Mouse (Mus musculus) midbrain, embryonic 12.5 days (tissue): ENCODE results near the gene Spop. TPM values are rescaled to one million over a fixed set of nuclear protein-coding genes. Genes with fewer than 3 reads are reported as not detected.

Experiments
- ATAC-seq: fragments of 200-750 bp; cut with Nextera tagmentation; 2 replicates; pipeline ENCODE4 v1.8.0; 2017; ENCODE audit warnings: low read depth, moderate TSS enrichment, moderate library complexity; ENCODE audit not compliant: low FRiP score
- H3K27ac ChIP-seq: fragments of 300-500 bp; sonication (generic); replicated peaks from 2 replicates; pipeline ENCODE4 v1.5.1; 2016; ENCODE audit warnings: mild to moderate bottlenecking
- H3K27me3 ChIP-seq: fragments of 300-500 bp; sonication (generic); 2 replicates; pipeline ENCODE4 v1.6.1; 2016; ENCODE audit warnings: mild to moderate bottlenecking
- H3K36me3 ChIP-seq: fragments of 300-500 bp; sonication (generic); 2 replicates; pipeline ENCODE4 v1.6.1; 2016
- H3K4me1 ChIP-seq: fragments of 300-500 bp; sonication (generic); 2 replicates; pipeline ENCODE4 v1.6.1; 2016
- H3K4me2 ChIP-seq: fragments of 300-500 bp; sonication (generic); replicated peaks from 2 replicates; pipeline ENCODE4 v1.6.1; 2016; ENCODE audit warnings: mild to moderate bottlenecking, moderate library complexity
- H3K4me3 ChIP-seq: fragments of 300-500 bp; sonication (generic); 2 replicates; pipeline ENCODE4 v1.5.1; 2016; ENCODE audit warnings: mild to moderate bottlenecking
- H3K9ac ChIP-seq: fragments of 300-500 bp; sonication (generic); replicated peaks from 2 replicates; pipeline ENCODE4 v1.6.1; 2016; ENCODE audit warnings: mild to moderate bottlenecking, moderate library complexity
- H3K9me3 ChIP-seq: fragments of 300-500 bp; sonication (generic); 2 replicates; pipeline ENCODE4 v1.6.1; 2016; ENCODE audit warnings: mild to moderate bottlenecking
- WGBS: fragments of 180-500 bp; shearing (Covaris S2); methylation state at CpG from one replicate; pipeline ENCODE4 v1.1.7; 2016; 5-methylcytosine and 5-hydroxymethylcytosine counted together
- polyA plus RNA-seq: library from polyadenylated mRNA; unstranded; fragments of >200 nt; fragmentation: Nextera tagmentation; extraction: Ambion mirVana; gene quantifications from 2 replicates; pipeline ENCODE4 v1.2.1, GENCODE M21; 2016

Gene Spop
- polyA plus RNA-seq, 1 experiment from 2014 or later = 200 TPM

DNA sequence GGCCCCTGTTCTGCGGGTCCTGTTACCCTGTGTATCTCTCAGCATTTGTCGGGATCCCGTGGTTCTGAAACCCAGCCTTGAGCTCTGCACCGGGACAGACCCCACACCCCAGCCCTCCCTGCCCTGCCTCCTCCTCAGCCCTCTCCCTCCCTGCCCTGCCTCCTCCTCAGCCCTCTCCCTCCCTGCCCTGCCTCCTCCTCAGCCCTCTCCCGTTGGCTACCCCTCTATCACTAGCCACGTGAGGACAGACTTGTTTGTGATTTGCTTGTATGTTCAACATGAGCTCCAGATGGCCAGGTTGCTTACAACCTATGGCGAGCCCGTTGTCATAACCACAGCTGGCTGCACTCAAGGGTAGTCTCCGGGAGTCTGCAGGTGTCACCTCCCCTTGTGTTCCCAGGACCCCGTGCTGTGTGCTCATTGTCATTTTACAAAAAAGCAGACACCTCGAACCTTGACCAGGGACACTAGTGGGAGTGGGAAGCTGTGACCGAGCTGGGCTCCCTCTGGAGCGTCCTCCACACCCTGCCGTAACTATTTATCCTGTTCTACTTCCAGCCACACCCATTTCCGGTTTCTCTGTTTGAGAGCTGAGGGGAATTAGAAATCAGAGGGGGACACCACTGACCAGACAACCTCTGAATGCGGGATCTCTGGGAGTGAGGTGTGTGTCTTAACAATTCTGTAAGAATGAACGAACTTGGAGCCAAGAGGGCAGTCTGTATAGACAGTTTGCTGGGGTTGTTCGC is 126.9 kb downstream of the Spop start:
- ATAC-seq = no peak
- WGBS = 37% methylated on average over 18 of the region's 18 CpGs
- H3K9me3 ChIP-seq = no peaks in the 10 kb centered on the region
- no peaks in the 10 kb centered on the region for H3K36me3 ChIP-seq
- no peak overlapping the region for H3K27ac ChIP-seq
- no peak overlapping the region for H3K4me3 ChIP-seq
- peaks cover 10% of the 10 kb centered on the region for H3K4me1 ChIP-seq
- no peak overlapping the region for H3K4me2 ChIP-seq
- H3K9ac ChIP-seq = no peak overlapping the region
- H3K27me3 ChIP-seq = peaks cover 9% of the 10 kb centered on the region; the same call in 1 of the 2 replicates

Other genes starting within 250 kb of the Spop start
- 0.18 and 0.23 TPM in 2 replicates for gene Tac4, start 152.6 kb upstream of the Spop start, polyA plus RNA-seq
- gene Kat7, start 103.8 kb upstream of the Spop start, polyA plus RNA-seq = 81.8 and 85.3 TPM in 2 replicates
- 6.7 and 7.8 TPM in 2 replicates for gene Fam117a, start 77.1 kb upstream of the Spop start, polyA plus RNA-seq
- gene Slc35b1, start 29.4 kb upstream of the Spop start, polyA plus RNA-seq = 124 and 131 TPM in 2 replicates
- gene Nxph3, start 100.5 kb downstream of the Spop start, polyA plus RNA-seq = 0.68 and 0.77 TPM in 2 replicates
- 21.7 and 24.0 TPM in 2 replicates for gene Ngfr, start 173.7 kb downstream of the Spop start, polyA plus RNA-seq